Mouse (Mus musculus) brown adipose tissue, adult 24 weeks (tissue): ENCODE data around the gene Mpg. TPM values are rescaled to one million over a fixed set of nuclear protein-coding genes. Genes with fewer than 3 reads are reported as not detected.
A peak's percentile ranks its signal among the peaks of the same experiment; 100 is the strongest.

ENCODE experiments used
- H3K27ac ChIP-seq: fragments of 200-500 bp; replicated peaks from 2 replicates; pipeline ENCODE4 v1.5.1; 2012; ENCODE audit warnings: low read depth, mild to moderate bottlenecking, low read length
- H3K4me1 ChIP-seq: fragments of 200-500 bp; 2 replicates; pipeline ENCODE4 v1.6.1; 2012; ENCODE audit warnings: low read length, mixed read lengths; ENCODE audit not compliant: control insufficient read depth, insufficient read depth, insufficient read length
- H3K4me3 ChIP-seq: fragments of 200-500 bp; 2 replicates; pipeline ENCODE4 v1.5.1; 2012; ENCODE audit warnings: low read depth, mild to moderate bottlenecking, low read length, moderate library complexity; ENCODE audit not compliant: insufficient read depth
- polyA plus RNA-seq: library from polyadenylated mRNA; stranded (reverse); fragments of >200 nt; gene quantifications from 2 replicates; pipeline ENCODE4 v1.2.4, GENCODE M21; 2012; ENCODE audit not compliant: missing spikeins, insufficient read depth, insufficient read length

Gene Mpg
- polyA plus RNA-seq, 1 experiment: 9.3 TPM

- H3K27ac ChIP-seq: no peak overlapping the region
- no peak overlapping the region for H3K4me3 ChIP-seq
- no peaks in the 10 kb centered on the region for H3K4me1 ChIP-seq
Measured at GRCm38 (mm10) chr11:32250880-32251763, 24.8 kb downstream of the Mpg start.

- H3K27ac ChIP-seq: no peak overlapping the region
- H3K4me3 ChIP-seq: no peak overlapping the region
Measured at GRCm38 (mm10) chr11:32253121-32253520, 26.8 kb downstream of the Mpg start.

GRCm38 (mm10) chr11:32256146-32256545, 29.8 kb downstream of the Mpg start:
- Histone ChIP-seq H3K27ac (no peak overlapping the region), H3K4me1 (no peaks in the 10 kb centered on the region), H3K4me3 (no peak overlapping the region)

More at GRCm38 (mm10) chr11:32253121-32253520, 26.8 kb downstream of the Mpg start:
- H3K4me1 ChIP-seq: no peaks in the 10 kb centered on the region

- H3K27ac ChIP-seq: no peak overlapping the region
- H3K4me1 ChIP-seq: no peaks in the 10 kb centered on the region
- H3K4me3 ChIP-seq: no peak overlapping the region
Measured at GRCm38 (mm10) chr11:32256566-32256965, 30.3 kb downstream of the Mpg start.

GRCm38 (mm10) chr11:32262674-32263415, 36.5 kb downstream of the Mpg start:
- no peaks in the 10 kb centered on the region for H3K4me1 ChIP-seq
- H3K4me3 ChIP-seq: no peak overlapping the region
- H3K27ac ChIP-seq: no peak overlapping the region

- no peak overlapping the region for H3K4me3 ChIP-seq
- H3K27ac ChIP-seq: no peak overlapping the region
- H3K4me1 ChIP-seq: no peaks in the 10 kb centered on the region
Measured at GRCm38 (mm10) chr11:32265117-32265738, 38.9 kb downstream of the Mpg start.

- H3K4me1 ChIP-seq: no peaks in the 10 kb centered on the region
- H3K4me3 ChIP-seq: no peak overlapping the region
- H3K27ac ChIP-seq: no peak overlapping the region
Measured at GRCm38 (mm10) chr11:32266194-32266593, 39.9 kb downstream of the Mpg start.

GRCm38 (mm10) chr11:32266776-32267175, 40.5 kb downstream of the Mpg start:
- no peaks in the 10 kb centered on the region for H3K4me1 ChIP-seq
- peak overlapping the region; percentile 98 for H3K4me3 ChIP-seq
- H3K27ac ChIP-seq: peak overlapping the region; percentile 91

GRCm38 (mm10) chr11:32267188-32267884, 41.0 kb downstream of the Mpg start, which contains the start of gene Nprl3:
Gene Nprl3, minus strand, starts transcription at chr11:32267707.
- Histone ChIP-seq H3K4me3 (peak within 1 kb of the TSS; percentile 98), H3K4me1 (no peaks in the 10 kb centered on the region), H3K27ac (peak within 1 kb of the TSS; percentile 91)

- H3K27ac ChIP-seq: no peak overlapping the region
- H3K4me3 ChIP-seq: peak overlapping the region; percentile 41; the same call in 1 of the 2 replicates
- no peaks in the 10 kb centered on the region for H3K4me1 ChIP-seq
Measured at GRCm38 (mm10) chr11:32267964-32268363, 41.7 kb downstream of the Mpg start.

GRCm38 (mm10) chr11:32268952-32269351, 42.6 kb downstream of the Mpg start:
- Histone ChIP-seq H3K27ac (no peak overlapping the region), H3K4me1 (no peaks in the 10 kb centered on the region), H3K4me3 (no peak overlapping the region)

- Histone ChIP-seq H3K4me1 (no peaks in the 10 kb centered on the region), H3K4me3 (no peak overlapping the region), H3K27ac (no peak overlapping the region)
Measured at GRCm38 (mm10) chr11:32271178-32271577, 44.9 kb downstream of the Mpg start.

GRCm38 (mm10) chr11:32276347-32276746, 50.0 kb downstream of the Mpg start, which contains the start of gene Hba-x:
Gene Hba-x, plus strand, starts transcription at chr11:32276400.
- Histone ChIP-seq H3K27ac (no peak within 1 kb of the TSS), H3K4me1 (no peaks in the 10 kb centered on the region), H3K4me3 (no peak within 1 kb of the TSS)

GRCm38 (mm10) chr11:32277736-32278457, 51.6 kb downstream of the Mpg start:
- no peak overlapping the region for H3K27ac ChIP-seq
- H3K4me1 ChIP-seq: no peaks in the 10 kb centered on the region
- no peak overlapping the region for H3K4me3 ChIP-seq
